Mouse (Mus musculus) embryonic facial prominence, embryonic 11.5 days (tissue): ENCODE data around the gene Olfr497. TPM values are rescaled to one million over a fixed set of nuclear protein-coding genes. Genes with fewer than 3 reads are reported as not detected.

ENCODE experiments used
- ATAC-seq: fragments of 200-750 bp; cut with Nextera tagmentation; replicated peaks from 2 replicates; pipeline ENCODE4 v1.8.0; 2017; ENCODE audit warnings: low read depth; ENCODE audit not compliant: insufficient number of reproducible peaks, low FRiP score, low TSS enrichment
- DNase-seq: peaks from one replicate; pipeline ENCODE4 v3.0.0-alpha.2; 2015; ENCODE audit warnings: low spot score
- H3K27ac ChIP-seq: fragments of 300-500 bp; sonication (generic); replicated peaks from 2 replicates; pipeline ENCODE4 v1.5.1; 2014; ENCODE audit warnings: mild to moderate bottlenecking, low read depth, low read length, control low read depth
- H3K27me3 ChIP-seq: fragments of 300-500 bp; sonication (generic); 2 replicates; pipeline ENCODE4 v1.6.1; 2014; ENCODE audit warnings: mild to moderate bottlenecking, low read length, moderate library complexity, mixed read lengths; ENCODE audit not compliant: control insufficient read depth, insufficient read depth
- H3K36me3 ChIP-seq: fragments of 300-500 bp; sonication (generic); replicated peaks from 2 replicates; pipeline ENCODE4 v1.6.1; 2014; ENCODE audit warnings: low read depth, mild to moderate bottlenecking, low read length, moderate library complexity, mixed read lengths; ENCODE audit not compliant: control insufficient read depth, insufficient read depth
- H3K4me1 ChIP-seq: fragments of 300-500 bp; sonication (generic); 2 replicates; pipeline ENCODE4 v1.6.1; 2014; ENCODE audit warnings: low read length, mixed read lengths; ENCODE audit not compliant: control insufficient read depth, insufficient read depth
- H3K4me2 ChIP-seq: fragments of 300-500 bp; sonication (generic); 2 replicates; pipeline ENCODE4 v1.6.1; 2014; ENCODE audit warnings: low read depth, mild to moderate bottlenecking, control low read depth, low read length, moderate library complexity
- H3K4me3 ChIP-seq: fragments of 300-500 bp; sonication (generic); 2 replicates; pipeline ENCODE4 v1.5.1; 2014; ENCODE audit warnings: low read depth, low read length, control low read depth
- H3K9ac ChIP-seq: fragments of 300-500 bp; sonication (generic); replicated peaks from 2 replicates; pipeline ENCODE4 v1.6.1; 2014; ENCODE audit warnings: mild to moderate bottlenecking, control low read depth, low read length
- H3K9me3 ChIP-seq: fragments of 300-500 bp; sonication (generic); replicated peaks from 2 replicates; pipeline ENCODE4 v1.6.1; 2016; ENCODE audit warnings: mild to moderate bottlenecking, low read length, inconsistent platforms, mixed read lengths; ENCODE audit not compliant: control insufficient read depth
- WGBS: fragments of 180-500 bp; shearing (Covaris S2); extraction: QIAGEN DNeasy Blood & Tissue Kit; methylation state at CpG from one replicate; pipeline ENCODE4 v1.1.7; 2014; 5-methylcytosine and 5-hydroxymethylcytosine counted together
- polyA plus RNA-seq: library from polyadenylated mRNA; unstranded; fragments of >200 nt; fragmentation: Nextera tagmentation; extraction: Ambion mirVana; gene quantifications from 2 replicates; pipeline ENCODE4 v1.2.1, GENCODE M21; 2014

Olfr497 gene
- polyA plus RNA-seq: not detected in 2 replicates

DNA sequence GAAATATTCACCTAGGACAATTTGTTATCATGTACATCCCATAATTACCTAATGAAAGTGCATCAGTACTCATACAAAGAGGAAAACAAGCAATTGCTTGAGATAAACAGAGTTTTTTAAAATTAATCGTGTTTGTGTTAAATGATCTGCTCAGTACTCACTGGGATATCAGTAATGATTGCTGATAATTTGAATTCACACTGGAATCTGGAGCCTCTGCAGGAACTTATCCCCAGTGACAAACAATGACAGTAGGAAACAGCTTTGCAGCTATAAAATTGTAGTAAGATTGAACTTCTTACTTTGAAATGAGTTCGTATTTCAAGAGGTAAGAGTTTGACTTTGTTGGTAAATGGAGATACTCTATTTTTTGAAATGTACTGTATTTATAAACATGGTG is at the start of gene Olfr497:
Gene Olfr497, plus strand, starts transcription at position 301 of the 400 bp plus-strand sequence.
- Histone ChIP-seq H3K4me3 (no peak within 1 kb of the TSS), H3K4me1 (no peaks in the 10 kb centered on the region), H3K27ac (no peak within 1 kb of the TSS), H3K9me3 (no peaks in the 10 kb centered on the region), H3K36me3 (no peaks in the 10 kb centered on the region), H3K27me3 (no peaks in the 10 kb centered on the region), H3K9ac (no peak within 1 kb of the TSS), H3K4me2 (no peak within 1 kb of the TSS)
- ATAC-seq (no peak), DNase-seq (no peak)
- WGBS: 77% methylated on average over 2 of the region's 2 CpGs

- WGBS: 67% methylated on average over 1 of the region's 1 CpGs
- no peak within 1 kb of the TSS for H3K9ac ChIP-seq
- no peak within 1 kb of the TSS for H3K27ac ChIP-seq
- H3K4me3 ChIP-seq: no peak within 1 kb of the TSS
- no peaks in the 10 kb centered on the region for H3K27me3 ChIP-seq
- DNase-seq (no peak), ATAC-seq (no peak)
- no peaks in the 10 kb centered on the region for H3K36me3 ChIP-seq
- H3K4me2 ChIP-seq: no peak within 1 kb of the TSS
- no peaks in the 10 kb centered on the region for H3K4me1 ChIP-seq
- H3K9me3 ChIP-seq: no peaks in the 10 kb centered on the region
Observed at GRCm38 (mm10) chr7:108392867-108393266, 27.4 kb upstream of the Olfr497 start, which contains the start of gene Olfr495. TSS of gene Olfr495 (plus strand) at chr7:108393167.

GRCm38 (mm10) chr7:108465026-108465425 is 44.8 kb downstream of the Olfr497 start, which contains the start of gene Olfr498:
TSS of gene Olfr498 (plus strand) at chr7:108465326.
- 89% methylated on average over 1 of the region's 1 CpGs for WGBS
- Histone ChIP-seq H3K27ac (no peak within 1 kb of the TSS), H3K9me3 (no peaks in the 10 kb centered on the region), H3K27me3 (no peaks in the 10 kb centered on the region), H3K9ac (no peak within 1 kb of the TSS), H3K4me3 (no peak within 1 kb of the TSS), H3K4me2 (no peak within 1 kb of the TSS), H3K4me1 (no peaks in the 10 kb centered on the region), H3K36me3 (no peaks in the 10 kb centered on the region)
- DNase-seq (no peak), ATAC-seq (no peak)

Other genes starting within 250 kb of the Olfr497 start
- gene Olfr486, start 247.7 kb upstream of the Olfr497 start, polyA plus RNA-seq: not detected in 2 replicates
- gene Olfr487, start 205.8 kb upstream of the Olfr497 start, polyA plus RNA-seq: not detected in 2 replicates
- not detected in 2 replicates for gene Olfr488, start 162.1 kb upstream of the Olfr497 start, polyA plus RNA-seq
- gene Olfr490, start 131.5 kb upstream of the Olfr497 start, polyA plus RNA-seq: not detected in 2 replicates
- not detected in 2 replicates for gene Olfr491, start 107.0 kb upstream of the Olfr497 start, polyA plus RNA-seq
- gene Olfr492, start 96.7 kb upstream of the Olfr497 start, polyA plus RNA-seq: not detected in 2 replicates
- not detected in 2 replicates for gene Olfr493, start 73.4 kb upstream of the Olfr497 start, polyA plus RNA-seq
- not detected in 2 replicates for gene Olfr494, start 55.1 kb upstream of the Olfr497 start, polyA plus RNA-seq
- not detected in 2 replicates for gene Olfr495, start 27.3 kb upstream of the Olfr497 start, polyA plus RNA-seq
- not detected in 2 replicates for gene Olfr498, start 44.9 kb downstream of the Olfr497 start, polyA plus RNA-seq
- not detected in 2 replicates for gene Olfr502, start 104.6 kb downstream of the Olfr497 start, polyA plus RNA-seq
- not detected in 2 replicates for gene Olfr503, start 124.1 kb downstream of the Olfr497 start, polyA plus RNA-seq
- not detected in 2 replicates for gene Olfr504, start 145.4 kb downstream of the Olfr497 start, polyA plus RNA-seq
- gene Olfr506, start 190.4 kb downstream of the Olfr497 start, polyA plus RNA-seq: not detected in 2 replicates
- gene Olfr507, start 201.4 kb downstream of the Olfr497 start, polyA plus RNA-seq: not detected in 2 replicates
- not detected in 2 replicates for gene Olfr508, start 209.6 kb downstream of the Olfr497 start, polyA plus RNA-seq
- not detected in 2 replicates for gene Olfr509, start 231.5 kb downstream of the Olfr497 start, polyA plus RNA-seq
- not detected in 2 replicates for gene Olfr510, start 246.0 kb downstream of the Olfr497 start, polyA plus RNA-seq